ENCODE assay signal across 10 mouse cellular contexts in the genomic region with DNA sequence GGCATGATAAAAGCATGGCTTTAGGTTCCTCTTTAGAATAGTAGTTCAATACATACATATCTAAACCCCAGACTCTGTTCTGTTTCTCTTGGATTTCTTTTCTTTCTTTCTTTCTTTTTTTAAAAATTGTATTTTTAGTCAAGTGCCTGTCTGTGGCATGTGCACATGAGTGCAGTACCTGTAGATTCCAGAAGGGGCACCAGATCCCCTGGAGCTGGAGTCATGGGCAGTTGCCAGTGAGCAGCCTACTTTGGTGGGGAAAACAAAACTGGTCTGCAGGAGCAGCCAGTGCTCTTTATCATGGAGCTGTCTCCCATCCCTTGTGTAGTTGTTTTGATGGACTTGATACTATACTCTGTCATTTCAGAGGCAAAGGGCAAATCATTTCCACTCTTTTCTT. TPM values are rescaled to one million over a fixed set of nuclear protein-coding genes. Genes with fewer than 3 reads are reported as not detected.
DNase-seq lines count a peak whose midpoint lies in the region; ATAC-seq and TF ChIP-seq lines count a peak whose summit lies in the region.
"Had no signal": no experiment of that assay in that cellular context is flagged by ENCODE, and none has a peak within 500 bp of the region (broad histone marks: within the 10 kb centered on the region; RNA-seq: fewer than 3 reads in every experiment).

No protein-coding gene starts in this region.

- TF ChIP-seq POLR2A in heart, adult 2 months (IDR thresholded peaks at IDR 0.05; ENCODE audit: insufficient read depth, low read depth, low read length), result no peak
- no peak for TF ChIP-seq POLR2A in small intestine, adult 2 months (IDR thresholded peaks at IDR 0.05; ENCODE audit: low read depth, low read length)

- no peaks in the 10 kb centered on the region for H3K36me3 ChIP-seq in heart, adult 2 months (ENCODE audit: control insufficient read depth, insufficient read depth, low read length)
- no peaks in the 10 kb centered on the region for H3K36me3 ChIP-seq in lung, embryonic 14.5 days (ENCODE audit: insufficient read depth)
- H3K36me3 ChIP-seq in small intestine, adult 2 months (ENCODE audit: control insufficient read depth, insufficient read depth, low read length), result no peaks in the 10 kb centered on the region
- H3K36me3 ChIP-seq: embryonic facial prominence, embryonic 15.5 days had no signal

- ATAC-seq in lung, embryonic 14.5 days (ENCODE audit: insufficient read depth), result no peak
- ATAC-seq in erythroblast, adult 5-6 weeks (replicated peaks; ENCODE audit: low FRiP score, poor library complexity, severe bottlenecking), result no peak

- H3K27ac ChIP-seq in heart, adult 2 months, result no peak overlapping the region
- H3K27ac ChIP-seq in lung, embryonic 14.5 days (ENCODE audit: low read depth), result no peak overlapping the region
- H3K27ac ChIP-seq in small intestine, adult 2 months (ENCODE audit: insufficient read depth, low read depth, low read length), result no peak overlapping the region
- H3K27ac ChIP-seq: embryonic facial prominence, embryonic 15.5 days; hindbrain, embryonic 14.5 days had no signal

- H3K27me3 ChIP-seq in heart, adult 2 months (ENCODE audit: control insufficient read depth, insufficient read depth, low read length), result no peaks in the 10 kb centered on the region
- H3K27me3 ChIP-seq in lung, embryonic 14.5 days (ENCODE audit: insufficient read depth, low read length), result no peaks in the 10 kb centered on the region
- H3K27me3 ChIP-seq in small intestine, adult 2 months (ENCODE audit: control insufficient read depth, insufficient read depth, low read length), result no peaks in the 10 kb centered on the region

- peak; percentile 56 for TF ChIP-seq CTCF in heart, adult 2 months (IDR thresholded peaks at IDR 0.05)
- TF ChIP-seq CTCF in lung, embryonic 14.5 days (IDR thresholded peaks at IDR 0.05; ENCODE audit: low read depth), result peak; percentile 56
- TF ChIP-seq CTCF in small intestine, adult 2 months (IDR thresholded peaks at IDR 0.05; ENCODE audit: extremely low read depth, insufficient read length, insufficient replicate concordance, low read depth, low read length), result peak; percentile 34; the same call in 1 of the 2 replicates

- no peak overlapping the region for H3K9ac ChIP-seq in heart, adult 2 months (ENCODE audit: low read depth, low read length)
- no peak overlapping the region for H3K9ac ChIP-seq in lung, embryonic 14.5 days
- H3K9ac ChIP-seq: embryonic facial prominence, embryonic 15.5 days; hindbrain, embryonic 14.5 days had no signal

- H3K79me2 ChIP-seq in heart, adult 2 months (replicated peaks; ENCODE audit: control insufficient read depth, insufficient read depth, low read length), result no peaks in the 10 kb centered on the region

- H3K9me3 ChIP-seq in lung, embryonic 14.5 days (ENCODE audit: low read depth, low read length), result no peaks in the 10 kb centered on the region
- H3K9me3 ChIP-seq: embryonic facial prominence, embryonic 15.5 days had no signal

- DNase-seq in heart, adult 2 months, result no peak
- no peak for DNase-seq in heart, adult 9 months (ENCODE audit: low spot score in 2 of 2)
- DNase-seq in lung, embryonic 14.5 days, result peak; percentile 58
- DNase-seq in lung, postnatal 25 days (ENCODE audit: low spot score), result no peak
- DNase-seq in T-cell, adult 2 months (ENCODE audit: low spot score), result peak; percentile 3
- no peak for DNase-seq in layer of hippocampus, adult 8-10 months (ENCODE audit: low spot score in 2 of 2)

- intact Hi-C loops in heart, adult 2 months (cut with DNase I), result no loop called here

- H3K4me3 ChIP-seq in heart, adult 2 months, result no peak overlapping the region
- no peak overlapping the region for H3K4me3 ChIP-seq in lung, embryonic 14.5 days (ENCODE audit: low read depth, low read length)
- no peak overlapping the region for H3K4me3 ChIP-seq in small intestine, adult 2 months (ENCODE audit: low read depth, low read length)
- H3K4me3 ChIP-seq: embryonic facial prominence, embryonic 15.5 days had no signal

- 0 out of 2 replicates have a peak, but pooled peaks cover 1% of the 10 kb centered on the region for H3K4me1 ChIP-seq in heart, adult 2 months (ENCODE audit: control insufficient read depth, insufficient read depth, low read length)
- H3K4me1 ChIP-seq in lung, embryonic 14.5 days (ENCODE audit: insufficient read depth), result no peaks in the 10 kb centered on the region
- no peaks in the 10 kb centered on the region; the same call in 1 of the 2 replicates for H3K4me1 ChIP-seq in small intestine, adult 2 months (ENCODE audit: control insufficient read depth, insufficient read depth, insufficient read length, low read length)
- H3K4me1 ChIP-seq: embryonic facial prominence, embryonic 15.5 days had no signal

- H3K4me2 ChIP-seq in lung, embryonic 14.5 days, result no peak overlapping the region
- H3K4me2 ChIP-seq: embryonic facial prominence, embryonic 15.5 days; hindbrain, embryonic 14.5 days had no signal

- no peak for TF ChIP-seq EP300 in heart, adult 2 months (IDR thresholded peaks at IDR 0.05; ENCODE audit: insufficient read depth, low read depth, low read length)

RNA-seq across cellular contexts. Expression of gene Pfdn4, which starts 28.2 kb away (rescaled TPM):
- total RNA-seq in heart, adult 2 months (2021), result 10 to 100 TPM; 10.6 to 13.3 TPM
- 3.6 and 7.9 TPM in 2 replicates for polyA plus RNA-seq in heart, adult 2 months (2012; rRNA removed)
- polyA plus RNA-seq in lung, embryonic 14.5 days (2014; fragmentation: Nextera tagmentation; extraction: Ambion mirVana), result 78.5 and 86.2 TPM in 2 replicates
- polyA plus RNA-seq in small intestine, adult 2 months (2012; rRNA removed), result 0.98 and 1.2 TPM in 2 replicates
- 10 to 100 TPM; 23.8 to 34.6 (median 28.4) TPM for total RNA-seq in layer of hippocampus, adult 8-10 months (2022)
- total RNA-seq in erythroblast, adult 5-6 weeks (2015; ENCODE audit: low replicate concordance), result 14.0 and 23.6 TPM in 2 replicates
- 3.5 and 16.2 TPM in 2 replicates for total RNA-seq in erythroblast, adult 5-6 weeks (2017; ENCODE audit: low replicate concordance)

RNA-seq across cellular contexts. Expression of gene Cyp24a1, which starts 28.9 kb away (rescaled TPM):
- not detected for total RNA-seq in heart, adult 2 months (2021)
- not detected in 2 replicates for polyA plus RNA-seq in heart, adult 2 months (2012; rRNA removed)
- polyA plus RNA-seq in lung, embryonic 14.5 days (2014; fragmentation: Nextera tagmentation; extraction: Ambion mirVana), result not detected in 2 replicates
- not detected in 2 replicates for polyA plus RNA-seq in small intestine, adult 2 months (2012; rRNA removed)
- under 1 TPM in 1 of 4 experiments, not detected in 3; 0.11 TPM for total RNA-seq in layer of hippocampus, adult 8-10 months (2022)
- total RNA-seq in erythroblast, adult 5-6 weeks (2015; ENCODE audit: low replicate concordance), result not detected in 2 replicates
- not detected in 2 replicates for total RNA-seq in erythroblast, adult 5-6 weeks (2017; ENCODE audit: low replicate concordance)

RNA-seq across cellular contexts. Expression of gene Bcas1, which starts 40.4 kb away (rescaled TPM):
- total RNA-seq in heart, adult 2 months (2021), result under 1 TPM; 0.14 to 0.26 TPM
- 0.35 and 1.1 TPM in 2 replicates for polyA plus RNA-seq in heart, adult 2 months (2012; rRNA removed)
- polyA plus RNA-seq in lung, embryonic 14.5 days (2014; fragmentation: Nextera tagmentation; extraction: Ambion mirVana), result 0.65 and 1.4 TPM in 2 replicates
- 11.4 and 18.4 TPM in 2 replicates for polyA plus RNA-seq in small intestine, adult 2 months (2012; rRNA removed)
- 100 to 1,000 TPM in 1 of 4 experiments, 10 to 100 TPM in 3; 80.7 to 107 (median 88.1) TPM for total RNA-seq in layer of hippocampus, adult 8-10 months (2022)
- total RNA-seq in erythroblast, adult 5-6 weeks (2015; ENCODE audit: low replicate concordance), result 1.3 TPM in 1 of 2 replicates, not detected in the other
- total RNA-seq in erythroblast, adult 5-6 weeks (2017; ENCODE audit: low replicate concordance), result 1.3 TPM in 1 of 2 replicates, not detected in the other

Comparison
In these comparisons a context has a peak if more than half of its experiments do, and no peak if none do; other contexts are left out.
1. DNase-seq: peak in lung, embryonic 14.5 days (single experiment) and T-cell, adult 2 months (single experiment); none in heart, adult 2 months (0 of 2), heart, adult 9 months (0 of 2), lung, postnatal 25 days (single experiment) and layer of hippocampus, adult 8-10 months (0 of 2).
2. RNA of gene Bcas1, which starts 40.4 kb away (total RNA-seq): 80.7 to 107 TPM in layer of hippocampus, adult 8-10 months; 1.3 TPM in erythroblast, adult 5-6 weeks and 0.14 to 0.26 TPM in heart, adult 2 months; every median in the first group is over 10 times any median in the second.
3. Peak in every context shown above with its lines, with median percentiles within 50 percentile points of each other: CTCF ChIP-seq.